Mouse (Mus musculus): ENCODE results near the gene Hivep3. TPM values are rescaled to one million over a fixed set of nuclear protein-coding genes. Genes with fewer than 3 reads are reported as not detected.

Hivep3 gene
- total RNA-seq, 2 experiments from 2014 or later: 0.15 to 2.1 TPM

DNA sequence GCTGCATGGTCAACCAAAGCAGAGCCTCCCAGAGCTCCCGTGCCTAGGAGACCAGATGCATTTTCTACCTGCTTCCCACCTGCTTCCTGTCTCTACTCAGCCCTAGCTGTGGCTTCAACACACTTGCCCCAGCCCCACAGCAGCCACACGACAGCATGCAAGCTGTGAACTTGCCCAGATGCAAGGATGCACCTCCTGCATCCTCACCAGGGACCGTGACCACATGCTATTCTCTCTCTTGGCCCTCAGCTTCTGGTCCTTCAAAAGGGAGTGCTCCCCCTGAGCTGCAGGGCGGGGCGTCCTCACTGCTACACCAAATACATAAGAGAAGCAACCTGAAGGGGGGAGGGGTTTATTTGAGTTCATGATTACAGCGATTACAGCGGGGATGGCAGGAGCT is 303.4 kb downstream of the Hivep3 start:
- no peak for ATAC-seq (replicated peaks; ENCODE audit: low FRiP score, poor library complexity, severe bottlenecking)

DNA sequence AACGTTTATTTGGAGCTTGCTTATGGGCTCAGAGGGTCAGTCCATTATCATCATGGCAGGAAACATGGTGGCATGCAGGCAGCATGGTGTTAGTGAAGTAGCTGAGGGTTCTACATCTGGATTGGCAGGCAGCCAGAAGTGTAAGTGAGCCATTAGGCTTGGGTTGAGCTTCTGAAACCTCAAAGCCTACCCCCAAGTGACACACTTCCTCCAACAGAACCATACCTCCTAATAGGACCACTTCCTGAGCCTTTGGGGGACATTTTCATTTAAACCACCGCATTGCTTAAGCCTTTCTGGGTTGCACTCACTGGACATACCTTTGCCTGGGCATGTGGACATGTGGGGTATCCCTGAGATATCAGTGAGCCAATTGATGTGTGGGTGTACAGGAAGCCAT is 307.9 kb downstream of the Hivep3 start:
- ATAC-seq (replicated peaks; ENCODE audit: low FRiP score, poor library complexity, severe bottlenecking): no peak

DNA sequence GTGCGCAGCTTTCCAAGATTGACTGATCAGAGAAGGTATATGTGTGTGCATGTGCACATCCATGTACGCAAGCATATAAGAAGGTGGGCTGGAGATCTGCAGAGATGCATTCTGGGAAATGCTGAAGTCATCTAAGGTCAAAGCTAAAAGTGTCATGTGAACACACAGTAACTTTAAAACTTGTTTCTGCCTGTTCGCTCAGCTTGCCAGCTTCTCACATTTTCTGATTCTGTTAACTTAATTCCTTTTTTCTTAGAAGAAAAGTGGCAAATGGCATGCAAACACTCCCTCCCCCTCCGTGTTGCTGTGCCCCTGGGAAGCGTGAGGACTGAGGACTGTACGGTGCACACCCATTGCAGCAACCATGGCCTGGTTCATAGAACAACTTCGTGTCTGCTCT is 308.9 kb downstream of the Hivep3 start:
- ATAC-seq (replicated peaks; ENCODE audit: low FRiP score, poor library complexity, severe bottlenecking): no peak

DNA sequence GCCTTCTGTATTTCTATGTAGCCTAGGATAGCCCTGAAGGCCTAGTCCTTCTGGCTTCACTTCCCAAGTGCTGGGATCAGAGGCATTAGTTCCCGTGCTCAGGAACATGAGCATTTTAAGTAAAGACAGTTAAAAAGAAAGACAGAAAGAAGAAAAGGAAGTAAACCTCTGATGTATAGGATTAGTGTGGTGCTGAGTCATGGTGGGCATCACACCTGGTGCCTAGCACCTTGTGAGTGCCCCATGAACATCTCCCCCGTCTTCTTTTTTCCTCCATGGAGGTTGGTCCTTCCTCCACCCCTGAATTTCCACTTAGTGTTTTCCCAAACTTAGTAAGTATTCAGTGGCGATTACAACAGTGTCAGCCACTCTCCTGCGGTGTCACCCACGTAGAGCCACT is 311.0 kb downstream of the Hivep3 start:
- no peak for ATAC-seq (replicated peaks; ENCODE audit: low FRiP score, poor library complexity, severe bottlenecking)

DNA sequence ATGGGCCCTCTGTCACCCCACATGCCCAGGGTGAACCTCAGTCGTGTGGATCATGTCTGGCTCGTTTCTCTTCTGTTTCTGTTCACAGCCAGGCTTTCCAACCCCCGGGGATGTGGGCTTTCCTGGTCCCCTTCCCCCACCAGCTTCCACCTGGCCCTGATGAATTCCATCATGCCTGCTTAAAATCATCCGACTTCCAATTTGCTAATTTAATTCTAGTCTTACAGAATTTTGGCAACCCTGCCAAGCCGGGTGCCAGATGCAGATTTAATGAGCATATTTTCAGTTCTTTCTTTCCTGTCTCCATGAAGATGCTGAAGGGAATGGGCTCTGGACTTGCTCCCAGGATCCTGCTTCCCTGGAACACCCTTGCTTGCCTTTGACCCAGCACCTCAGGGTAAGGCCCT is 311.6 kb downstream of the Hivep3 start:
- no peak for ATAC-seq (replicated peaks; ENCODE audit: low FRiP score, poor library complexity, severe bottlenecking)

- ATAC-seq (replicated peaks; ENCODE audit: low FRiP score, poor library complexity, severe bottlenecking): no peak
Observed at GRCm38 (mm10) chr4:120045871-120046270, 312.3 kb downstream of the Hivep3 start.

DNA sequence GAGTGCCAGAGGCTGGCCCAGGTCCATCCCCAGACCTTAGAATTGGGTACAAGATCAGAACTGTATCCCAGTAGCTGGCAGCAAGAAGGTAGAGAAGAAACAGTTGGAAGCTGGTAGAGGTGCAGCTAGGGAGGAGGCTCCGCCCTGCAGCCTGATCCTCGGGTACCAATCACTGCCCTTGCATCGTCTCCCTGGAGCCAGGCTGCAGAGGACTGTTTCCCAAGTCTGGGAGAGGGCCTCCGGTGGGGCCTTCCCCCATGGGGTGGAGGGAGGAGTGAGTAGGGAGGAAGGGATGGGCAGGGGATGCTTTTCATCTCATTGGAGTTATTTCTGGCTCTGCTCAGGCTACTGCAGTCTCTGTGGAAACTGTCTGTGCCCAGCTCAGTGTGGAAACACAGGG is 313.5 kb downstream of the Hivep3 start:
- no peak for ATAC-seq (replicated peaks; ENCODE audit: low FRiP score, poor library complexity, severe bottlenecking)

DNA sequence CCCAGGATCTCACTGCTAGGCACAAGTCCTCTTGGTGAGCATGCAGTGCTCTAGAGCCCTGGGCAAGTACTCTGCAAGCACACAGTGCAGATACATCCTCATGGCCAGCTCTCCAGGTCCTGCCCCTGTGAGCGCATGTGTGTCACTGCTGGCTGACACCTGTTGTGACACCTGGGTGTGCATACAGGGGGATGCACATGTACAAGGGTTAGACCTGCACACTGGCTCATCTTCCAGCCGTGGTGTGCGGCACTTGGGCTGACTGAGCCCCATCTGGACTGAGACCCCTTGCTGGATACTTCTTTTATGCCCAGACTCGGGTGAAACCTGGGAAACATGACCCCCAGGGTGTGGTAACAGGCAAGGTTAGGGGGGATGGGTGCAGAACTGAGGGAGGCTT is 314.7 kb downstream of the Hivep3 start:
- no peak for ATAC-seq (replicated peaks; ENCODE audit: low FRiP score, poor library complexity, severe bottlenecking)

GRCm38 (mm10) chr4:120049857-120050256 is 316.3 kb downstream of the Hivep3 start:
- no peak for ATAC-seq (replicated peaks; ENCODE audit: low FRiP score, poor library complexity, severe bottlenecking)

GRCm38 (mm10) chr4:120052481-120052880 is 318.9 kb downstream of the Hivep3 start:
- no peak for ATAC-seq (replicated peaks; ENCODE audit: low FRiP score, poor library complexity, severe bottlenecking)

DNA sequence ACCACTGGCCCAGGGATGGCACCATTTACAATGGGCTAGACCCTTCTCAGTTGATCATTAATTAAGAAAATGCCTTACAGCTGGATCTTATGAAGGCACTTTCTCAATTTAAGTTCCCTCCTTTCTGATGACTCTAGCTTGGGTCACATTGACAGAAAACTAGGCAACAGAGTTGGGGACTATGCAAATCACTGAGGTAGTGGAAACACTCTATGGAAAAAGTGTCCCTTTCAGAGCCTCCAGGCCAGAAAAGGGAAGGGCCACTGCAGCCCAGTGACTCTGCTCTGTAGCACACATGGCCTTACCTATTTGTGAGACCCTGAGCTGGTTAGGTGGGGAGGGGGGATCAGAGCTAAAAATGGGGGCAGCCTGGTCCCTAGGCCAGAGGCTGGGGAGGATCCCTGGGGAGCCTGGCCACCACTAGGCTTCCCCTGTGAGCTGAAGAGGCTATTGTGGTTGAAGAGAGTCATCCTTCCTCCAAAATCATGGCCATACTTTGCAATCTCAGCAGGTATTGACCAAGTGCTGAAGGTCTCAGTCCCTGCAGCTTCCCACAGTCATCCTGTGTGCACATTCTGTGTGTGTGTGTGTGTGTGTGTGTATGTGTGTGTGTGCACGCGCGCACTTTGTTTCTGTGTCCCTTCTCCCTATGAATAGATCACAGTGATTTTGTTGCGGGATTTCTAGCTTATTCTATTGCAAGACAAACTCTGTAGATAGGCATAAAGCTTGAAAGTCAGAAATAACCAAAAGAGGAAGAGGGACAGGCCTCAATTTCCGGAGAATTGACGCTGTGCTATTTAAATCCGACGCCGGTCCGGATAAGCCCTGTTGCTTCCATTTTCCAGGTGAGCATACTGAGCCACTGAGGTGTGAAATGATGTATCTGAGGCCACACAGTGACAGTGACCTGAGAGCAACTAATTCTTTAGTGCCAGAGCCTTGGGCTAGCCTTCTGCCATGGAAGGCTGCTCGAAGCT is 319.7 kb downstream of the Hivep3 start:
- ATAC-seq (replicated peaks; ENCODE audit: low FRiP score, poor library complexity, severe bottlenecking): no peak

DNA sequence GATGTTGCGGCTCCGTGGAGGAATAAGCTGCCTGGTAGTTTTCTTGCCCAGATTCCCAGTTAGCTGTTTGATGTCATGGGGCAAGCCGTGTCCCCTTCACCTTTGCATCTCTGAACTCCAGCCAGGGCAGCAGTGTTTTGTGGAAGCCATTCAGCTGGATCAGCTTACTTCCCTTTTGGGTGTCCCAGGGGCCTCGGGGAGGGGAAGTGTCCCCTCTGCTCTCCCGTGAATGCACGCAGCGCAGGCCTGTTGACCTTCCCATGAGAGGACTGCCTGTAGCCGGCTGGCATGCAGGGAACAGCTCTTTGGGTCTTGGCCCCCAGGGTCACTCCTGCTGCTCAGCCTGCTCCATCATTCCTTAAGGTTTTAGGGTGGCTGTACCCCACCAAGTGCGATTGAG is 320.6 kb downstream of the Hivep3 start:
- ATAC-seq (replicated peaks; ENCODE audit: low FRiP score, poor library complexity, severe bottlenecking): no peak

DNA sequence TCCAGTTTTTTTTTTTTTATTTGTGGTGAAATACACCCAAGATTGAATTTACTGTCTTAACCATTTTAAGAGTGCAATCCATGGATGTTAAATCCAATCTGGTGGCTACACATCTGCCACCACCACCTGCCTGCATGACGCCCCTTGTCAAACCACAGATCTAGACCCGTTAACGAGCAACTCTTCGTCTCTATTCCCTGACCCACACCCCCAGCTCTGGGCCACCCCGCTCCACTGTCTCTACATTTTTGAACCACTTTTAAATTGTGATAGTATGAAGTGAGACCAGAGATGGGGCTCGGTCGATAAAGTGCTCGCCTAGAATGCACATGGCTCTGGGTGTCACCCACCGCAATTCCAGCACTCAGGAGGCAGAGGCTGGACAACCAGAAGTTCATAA is 322.9 kb downstream of the Hivep3 start:
- ATAC-seq (replicated peaks; ENCODE audit: low FRiP score, poor library complexity, severe bottlenecking): no peak

GRCm38 (mm10) chr4:120057529-120057928 is 323.9 kb downstream of the Hivep3 start:
- ATAC-seq (replicated peaks; ENCODE audit: low FRiP score, poor library complexity, severe bottlenecking): no peak

DNA sequence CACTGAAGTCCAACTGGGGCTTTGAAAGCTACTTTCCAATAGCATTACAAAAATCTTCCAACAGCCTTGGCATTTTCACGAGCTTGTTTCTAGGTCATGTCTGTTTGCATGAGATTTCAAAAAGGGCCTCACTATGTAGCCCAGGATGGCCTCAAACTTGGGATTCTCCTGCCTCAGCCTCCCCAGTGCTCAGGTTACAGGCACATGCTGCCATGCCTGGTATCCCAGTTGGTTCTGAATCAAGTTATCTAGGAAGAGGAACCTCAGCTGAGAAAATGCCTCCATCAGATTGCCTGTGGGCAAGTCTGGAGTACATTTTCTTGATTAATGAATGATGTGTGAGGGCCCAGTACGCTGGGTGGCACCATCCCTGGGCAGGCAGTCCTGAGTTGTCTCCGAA is 324.6 kb downstream of the Hivep3 start:
- ATAC-seq (replicated peaks; ENCODE audit: low FRiP score, poor library complexity, severe bottlenecking): no peak

DNA sequence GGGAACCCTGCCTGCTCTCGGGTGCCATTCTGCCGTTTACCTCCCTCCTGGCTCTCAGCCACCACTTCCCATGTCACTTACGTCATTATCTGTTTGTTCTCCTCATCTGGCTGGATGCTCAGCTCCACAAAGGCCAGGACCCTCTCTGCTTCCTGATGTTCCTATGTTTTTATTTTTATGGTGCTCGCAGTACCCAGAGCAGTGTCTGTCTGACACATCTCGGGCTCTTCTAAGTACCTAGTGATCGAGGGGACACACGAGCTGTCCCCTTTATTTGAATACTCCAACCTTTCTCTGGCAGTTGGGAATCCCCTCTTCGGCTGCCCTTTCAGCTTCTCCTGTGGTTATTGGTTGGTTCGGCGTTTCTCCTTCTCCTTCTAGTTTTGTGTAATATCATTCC is 325.2 kb downstream of the Hivep3 start:
- no peak for ATAC-seq (replicated peaks; ENCODE audit: low FRiP score, poor library complexity, severe bottlenecking)

GRCm38 (mm10) chr4:120061727-120062126 is 328.1 kb downstream of the Hivep3 start:
- ATAC-seq (replicated peaks; ENCODE audit: low FRiP score, poor library complexity, severe bottlenecking): no peak

GRCm38 (mm10) chr4:120062198-120062597 is 328.6 kb downstream of the Hivep3 start:
- ATAC-seq (replicated peaks; ENCODE audit: low FRiP score, poor library complexity, severe bottlenecking): no peak

DNA sequence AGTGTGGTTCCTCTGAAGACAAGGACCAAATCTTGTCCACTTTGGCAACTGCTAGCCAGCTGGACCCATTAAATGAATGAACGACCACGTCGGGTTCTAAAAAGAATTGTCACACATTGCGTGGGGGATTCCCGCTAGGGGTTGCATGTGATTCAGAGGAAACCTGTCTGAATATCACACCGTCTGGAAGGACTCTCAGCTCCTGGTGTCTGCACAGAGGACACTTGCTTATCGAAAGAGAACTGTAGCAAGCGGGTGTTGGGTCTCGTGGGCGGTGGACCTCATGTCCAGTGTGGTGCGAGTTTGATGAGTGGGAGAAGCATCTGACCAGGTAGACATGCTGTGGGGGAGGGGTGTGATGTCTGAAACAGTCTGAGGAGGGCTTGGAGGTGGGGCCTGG is 329.2 kb downstream of the Hivep3 start:
- no peak for ATAC-seq (replicated peaks; ENCODE audit: low FRiP score, poor library complexity, severe bottlenecking)

- no peak for ATAC-seq (replicated peaks; ENCODE audit: low FRiP score, poor library complexity, severe bottlenecking)
Observed at GRCm38 (mm10) chr4:120063353-120064124, 330.0 kb downstream of the Hivep3 start.

DNA sequence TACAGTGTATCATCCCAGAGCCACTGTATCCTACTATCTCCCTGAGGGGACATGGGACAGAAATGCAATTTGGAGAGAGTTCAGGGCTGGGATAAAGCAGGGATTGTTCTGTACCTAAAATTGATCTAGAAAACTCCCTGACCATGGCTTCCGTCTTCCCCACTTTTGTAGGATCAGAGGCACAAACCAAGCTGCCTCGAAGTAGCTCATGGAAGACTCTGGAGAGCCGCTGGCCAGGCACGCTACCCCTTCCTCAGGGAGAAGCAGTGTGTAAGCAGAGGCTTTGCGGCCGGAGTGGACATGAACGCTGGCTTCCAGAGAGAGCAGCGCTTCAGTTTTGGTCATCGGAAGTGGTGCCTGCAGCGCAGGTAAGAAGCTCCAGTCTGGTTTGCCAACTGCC is 331.1 kb downstream of the Hivep3 start, which contains the start of gene AL607142.1:
Gene AL607142.1, plus strand, starts transcription at position 301 of the 400 bp plus-strand sequence.
- no peak for ATAC-seq (replicated peaks; ENCODE audit: low FRiP score, poor library complexity, severe bottlenecking)

All from erythroid progenitor cell, adult 5-6 weeks (primary cell).